Mouse (Mus musculus) layer of hippocampus, adult 8-10 months (tissue): ENCODE data around the gene Met. TPM values are rescaled to one million over a fixed set of nuclear protein-coding genes. Genes with fewer than 3 reads are reported as not detected.

Experiments
- DNase-seq, 2 experiments: peaks; one replicate each; pipeline ENCODE4 v3.0.0; 2022; ENCODE audit warnings: low spot score in 2 of 2
- total RNA-seq, 4 experiments: library from RNA; stranded (reverse); gene quantifications; 2 replicates each; pipeline ENCODE4 v1.2.4; 2022

The Met gene
- total RNA-seq, 4 experiments from 2014 or later, result 2.9 to 5.3 (median 4.5) TPM

DNA sequence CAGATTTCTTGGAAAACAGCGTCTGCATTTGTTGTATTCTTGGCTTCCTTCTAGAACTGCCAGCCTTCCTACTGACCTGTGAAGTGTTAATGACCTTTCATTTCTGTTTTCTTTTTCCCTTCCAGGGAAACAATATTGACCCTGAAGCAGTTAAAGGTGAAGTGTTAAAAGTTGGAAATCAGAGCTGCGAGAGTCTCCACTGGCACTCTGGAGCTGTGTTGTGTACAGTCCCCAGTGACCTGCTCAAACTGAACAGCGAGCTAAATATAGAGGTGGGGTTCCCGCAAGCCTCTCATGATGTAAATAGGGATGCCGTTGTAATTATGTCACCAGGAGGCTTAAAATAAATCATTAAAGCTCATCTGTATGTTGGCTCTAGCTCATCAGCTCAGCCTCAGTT, 83.2 kb downstream of the Met start:
- no peak for DNase-seq

DNA sequence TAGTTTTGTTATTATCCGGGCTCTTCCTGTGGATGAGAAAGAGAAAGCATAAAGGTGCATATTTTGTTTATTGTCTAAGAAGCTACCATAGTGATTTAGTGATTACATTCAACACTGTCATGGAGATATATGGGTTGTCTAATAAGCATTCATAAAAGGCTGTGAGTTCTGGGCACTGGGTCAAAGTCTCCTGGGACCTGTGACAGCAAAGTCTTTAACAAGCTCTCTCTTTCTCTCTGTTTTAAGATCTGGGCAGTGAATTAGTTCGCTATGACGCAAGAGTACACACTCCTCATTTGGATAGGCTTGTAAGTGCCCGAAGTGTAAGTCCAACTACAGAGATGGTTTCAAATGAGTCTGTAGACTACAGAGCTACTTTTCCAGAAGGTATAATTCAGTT, 85.2 kb downstream of the Met start:
- DNase-seq, result peak; percentile 6 to 10

DNA sequence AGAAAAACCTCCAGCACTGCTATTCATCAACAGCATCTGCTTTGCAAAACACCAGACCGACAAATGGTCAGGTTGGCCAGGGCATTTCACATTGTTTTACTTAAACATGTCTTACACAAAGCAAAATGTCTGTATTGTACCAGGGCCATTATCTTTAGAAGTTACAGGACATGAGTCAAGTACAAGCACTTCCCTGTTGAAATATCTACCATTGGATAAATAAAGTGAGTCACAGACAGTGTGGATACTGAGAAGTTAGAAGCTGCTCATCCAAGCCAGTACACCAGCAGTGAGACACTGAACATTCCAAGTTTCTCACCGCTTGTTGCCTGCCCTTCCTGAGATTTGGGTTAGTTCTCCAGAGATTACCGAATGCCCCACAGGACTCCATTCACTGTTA, 86.0 kb downstream of the Met start:
- DNase-seq, result no peak

DNA sequence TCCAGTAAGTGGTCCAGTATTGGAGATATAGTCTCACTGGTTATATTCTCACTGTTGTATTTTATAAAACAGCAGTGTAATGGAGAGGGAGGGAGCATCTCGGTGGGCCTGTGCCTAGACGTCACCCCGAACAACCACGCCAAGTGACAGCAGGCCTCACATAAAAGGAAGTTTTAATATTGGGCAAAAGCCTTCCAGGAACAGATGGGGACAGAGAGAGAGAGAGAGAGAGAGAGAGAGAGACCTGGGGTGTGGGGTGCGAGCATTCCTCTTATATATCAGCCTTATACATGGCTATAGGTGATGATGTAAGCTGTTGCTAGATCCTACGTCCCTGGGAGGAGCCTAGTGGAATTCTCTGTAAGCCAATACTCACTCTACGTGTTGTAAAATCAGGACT, 90.7 kb downstream of the Met start:
- DNase-seq, result no peak

DNA sequence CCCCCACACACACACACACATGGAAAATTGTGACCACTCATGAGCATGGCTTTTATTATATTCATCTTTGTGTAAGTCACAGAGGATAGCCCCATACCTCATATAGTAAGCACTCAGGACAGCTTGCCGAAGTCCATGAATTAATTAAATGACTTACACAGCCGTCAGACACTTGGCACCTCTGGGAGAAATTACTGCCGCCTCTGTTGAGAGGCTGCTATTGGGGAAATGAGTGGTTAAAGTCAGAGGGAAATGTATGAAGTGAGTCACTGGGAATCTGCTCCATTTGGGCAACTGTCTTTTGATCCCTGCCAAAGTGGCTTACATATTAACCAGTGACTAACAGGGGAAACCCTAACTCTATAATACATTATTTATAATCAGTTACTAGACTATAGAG, 91.2 kb downstream of the Met start:
- no peak for DNase-seq

DNA sequence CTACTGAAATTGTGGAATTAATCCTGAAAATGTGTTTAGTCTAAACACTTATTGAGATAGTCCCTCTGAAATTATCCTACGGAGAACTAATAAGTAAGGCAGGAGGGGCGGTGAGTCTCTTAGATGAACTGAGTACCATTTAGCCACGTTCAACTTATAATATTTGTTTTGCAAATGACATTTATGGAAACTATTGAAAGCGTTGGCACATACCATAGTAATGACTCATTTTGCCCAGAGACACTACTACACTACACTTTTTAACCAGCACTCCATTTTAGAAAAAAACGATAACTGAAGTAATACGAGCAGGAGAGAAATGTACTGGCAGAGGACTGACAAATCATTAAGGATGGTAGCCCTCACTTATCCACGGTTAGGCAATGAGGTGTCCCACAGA, 92.1 kb downstream of the Met start:
- DNase-seq, result no peak

DNA sequence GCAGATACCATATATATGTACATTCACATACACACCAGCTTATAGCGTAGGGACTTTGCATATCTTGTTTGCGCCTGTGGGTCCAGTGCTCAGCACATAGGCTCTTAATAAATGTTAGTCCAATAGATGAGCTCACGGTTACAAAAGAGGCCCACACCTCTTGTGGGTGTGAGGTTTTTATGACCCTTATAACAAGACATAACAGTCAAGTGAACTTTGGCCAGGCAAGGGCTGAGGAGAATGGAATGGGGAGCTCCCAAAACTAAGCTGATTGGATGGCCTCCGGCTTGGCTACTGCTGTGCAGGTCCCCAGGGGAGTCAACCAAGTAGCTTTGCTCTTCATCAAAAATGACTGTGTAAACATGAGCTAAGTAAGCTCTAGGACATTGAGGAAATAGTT, 96.1 kb downstream of the Met start:
- no peak for DNase-seq

DNA sequence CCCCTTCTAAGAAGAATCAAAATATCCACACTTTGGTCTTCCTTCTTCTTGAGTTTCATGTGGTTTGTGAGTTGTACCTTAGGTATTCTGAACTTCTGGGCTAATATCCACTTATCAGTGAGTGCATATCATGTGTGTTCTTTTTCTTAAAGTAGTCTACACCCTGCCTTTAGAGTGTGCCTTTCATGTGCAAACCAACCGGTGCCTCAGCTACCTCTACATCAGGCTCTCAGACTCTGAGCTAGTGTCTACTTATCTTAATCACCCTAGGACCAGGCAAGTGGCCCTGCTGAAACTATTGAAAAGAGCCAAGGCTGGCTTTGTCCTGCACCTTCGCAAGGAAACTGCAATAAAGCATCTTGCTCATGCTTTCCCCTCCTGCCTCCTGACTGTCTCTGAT, 97.7 kb downstream of the Met start:
- no peak for DNase-seq

DNA sequence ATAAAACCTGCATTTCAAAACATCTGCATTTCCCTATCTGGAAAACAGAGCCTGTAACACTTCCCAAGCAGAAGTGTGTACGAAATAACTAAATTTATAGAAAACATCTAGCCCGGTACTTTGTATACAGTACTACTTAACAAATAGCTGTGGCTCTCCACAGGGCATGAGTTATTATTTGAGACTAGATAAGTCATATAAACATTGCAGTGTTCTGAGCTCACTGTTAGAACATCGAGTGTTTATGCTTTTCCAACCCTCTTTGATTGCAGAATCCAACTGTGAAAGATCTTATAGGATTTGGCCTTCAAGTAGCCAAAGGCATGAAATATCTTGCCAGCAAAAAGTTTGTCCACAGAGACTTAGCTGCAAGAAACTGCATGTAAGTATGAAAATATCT, 98.3 kb downstream of the Met start:
- DNase-seq, result no peak

DNA sequence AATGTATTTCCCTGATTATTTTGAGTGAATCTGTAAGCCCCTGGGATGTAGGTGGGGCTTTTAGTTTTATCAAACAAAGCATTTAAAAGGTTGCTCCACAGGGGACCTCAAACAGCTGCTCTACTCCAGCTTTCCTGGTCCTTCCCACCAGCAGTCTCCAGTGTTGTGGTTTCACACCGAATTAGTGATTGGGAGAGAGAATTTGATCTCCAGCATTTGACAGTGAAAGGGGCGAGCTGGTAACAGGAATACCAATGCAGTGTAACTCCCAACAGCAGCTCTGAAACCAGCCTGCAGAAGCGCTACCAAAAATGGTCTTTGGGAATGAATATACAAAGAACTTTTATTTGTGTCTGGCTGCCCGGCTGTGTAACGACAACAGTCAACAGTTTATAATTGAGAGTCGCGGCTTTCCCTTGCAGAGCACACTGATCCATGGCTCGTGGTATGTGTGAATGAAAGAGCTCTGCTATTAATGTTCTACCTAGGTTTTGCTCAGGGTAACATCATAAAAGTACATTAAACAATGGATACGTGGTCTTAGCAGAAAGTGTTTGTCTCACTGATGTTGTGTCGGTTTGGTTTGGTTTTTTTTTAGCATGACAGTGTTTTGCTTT, 99.0 kb downstream of the Met start:
- DNase-seq, result no peak

DNA sequence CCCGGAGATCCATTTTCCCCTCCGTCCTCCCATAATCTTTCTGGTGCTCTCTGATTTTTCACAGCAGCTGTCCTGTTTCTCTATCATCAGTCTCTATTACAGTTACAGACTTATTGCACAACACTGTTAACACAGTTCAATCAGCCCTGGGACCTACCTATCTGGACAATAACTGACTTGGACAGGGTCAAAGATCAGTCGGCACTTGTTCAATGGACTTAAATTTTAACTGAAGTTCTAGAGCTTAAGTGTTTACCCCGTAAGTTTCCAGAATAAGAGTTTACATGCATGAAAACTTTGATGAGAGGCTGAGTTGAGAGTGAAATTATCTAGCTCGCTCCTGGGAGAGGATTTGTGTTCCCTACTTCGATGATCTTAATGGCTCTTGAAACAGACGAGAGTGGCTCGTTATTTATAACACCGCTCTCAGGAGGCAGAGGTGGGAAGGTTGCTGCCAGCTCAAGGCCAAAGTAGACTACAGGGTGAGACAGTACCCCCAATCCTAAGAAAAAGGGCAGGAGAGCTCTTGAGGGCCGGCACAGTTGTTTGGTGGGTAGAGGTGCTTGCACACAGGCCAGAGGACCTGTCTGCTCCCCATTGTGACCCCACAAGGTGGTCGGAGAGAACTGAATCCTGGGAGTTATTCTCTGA, 105.2 kb downstream of the Met start:
- DNase-seq, result no peak

DNA sequence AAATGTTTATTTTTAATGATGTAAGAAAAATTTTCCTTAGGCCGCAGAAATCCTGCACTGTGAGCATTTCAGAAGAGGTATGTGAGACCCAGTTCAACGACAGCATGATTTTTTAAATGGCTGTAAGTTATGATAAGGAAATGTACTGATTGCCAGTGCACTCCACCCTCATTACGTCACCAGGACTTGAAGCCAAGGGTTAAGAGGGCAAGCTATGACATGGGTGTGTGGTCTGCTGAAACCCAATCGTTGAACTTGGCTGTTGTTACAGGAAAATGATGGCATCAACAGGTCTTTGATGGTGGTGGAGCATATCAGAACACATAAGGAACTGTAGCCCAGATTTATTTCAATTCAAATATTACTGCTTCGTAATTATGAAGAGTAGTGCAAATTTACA, 109.6 kb downstream of the Met start:
- no peak for DNase-seq

DNA sequence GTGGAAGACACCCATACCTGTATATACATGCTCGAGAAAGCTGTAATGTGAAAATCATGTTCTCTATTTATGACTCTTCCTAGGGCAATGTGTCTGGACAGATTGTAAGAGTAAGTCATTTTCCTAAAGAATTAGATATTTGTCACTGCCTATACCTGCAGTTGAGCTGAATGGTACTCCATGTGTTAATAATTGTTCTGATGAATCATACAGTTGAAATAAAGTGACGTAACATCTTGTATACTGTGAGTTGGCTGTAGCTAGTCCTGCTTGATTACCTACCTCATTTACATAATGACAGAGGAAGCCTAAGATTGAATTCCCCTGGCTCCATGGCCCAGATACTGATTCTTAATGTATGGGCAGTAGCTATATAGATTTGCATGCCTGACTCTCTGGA, 110.1 kb downstream of the Met start:
- no peak for DNase-seq

DNA sequence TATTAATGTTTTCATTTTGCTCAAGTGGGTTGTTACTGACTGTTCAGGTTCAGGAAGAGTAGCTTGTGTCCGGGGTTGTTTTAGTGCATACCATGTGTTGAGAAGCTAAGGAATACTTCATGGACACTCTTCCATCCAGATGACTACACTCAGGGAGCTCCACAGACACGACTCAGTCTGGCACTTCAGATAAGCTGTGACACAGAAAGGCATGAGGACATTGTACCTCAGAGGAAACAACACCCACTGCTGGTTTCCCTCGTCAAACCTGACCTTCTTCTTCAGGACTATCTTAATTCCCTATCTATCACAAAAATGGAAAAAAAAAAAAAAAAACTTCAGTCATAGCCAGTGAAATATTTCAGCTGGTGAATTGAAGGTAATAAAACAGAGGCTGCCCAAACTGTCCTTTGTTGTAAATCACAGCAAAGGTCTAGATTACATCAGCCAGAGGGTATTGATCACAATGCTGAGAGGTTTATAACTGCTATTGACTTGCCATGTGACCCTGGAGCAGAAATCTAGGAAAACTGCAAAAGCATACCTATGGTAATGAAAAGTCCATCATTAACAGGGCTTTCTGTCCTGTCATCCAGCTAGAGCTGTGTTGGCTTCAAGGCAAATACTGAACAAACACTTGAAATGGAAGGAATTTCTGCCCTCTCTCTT, 114.6 kb downstream of the Met start:
- no peak for DNase-seq

DNA sequence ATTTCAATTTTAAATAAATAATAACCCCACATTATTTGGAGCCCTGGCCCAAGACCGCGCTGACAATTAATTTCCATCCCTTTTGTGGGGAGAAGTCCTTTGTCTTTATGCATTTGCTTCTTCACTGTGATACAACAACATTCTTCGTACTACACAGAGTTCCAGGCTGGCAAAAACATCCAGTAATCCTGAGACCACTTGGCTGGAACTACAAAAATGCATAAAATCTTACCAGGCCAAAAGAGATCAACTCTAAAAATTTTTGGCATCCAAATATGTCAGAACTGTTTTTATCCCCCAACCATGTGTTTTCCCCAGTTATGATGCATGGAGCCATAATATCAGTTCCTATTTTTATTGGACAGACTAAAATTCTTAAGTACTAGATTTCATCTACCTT, 116.7 kb downstream of the Met start:
- DNase-seq, result no peak

DNA sequence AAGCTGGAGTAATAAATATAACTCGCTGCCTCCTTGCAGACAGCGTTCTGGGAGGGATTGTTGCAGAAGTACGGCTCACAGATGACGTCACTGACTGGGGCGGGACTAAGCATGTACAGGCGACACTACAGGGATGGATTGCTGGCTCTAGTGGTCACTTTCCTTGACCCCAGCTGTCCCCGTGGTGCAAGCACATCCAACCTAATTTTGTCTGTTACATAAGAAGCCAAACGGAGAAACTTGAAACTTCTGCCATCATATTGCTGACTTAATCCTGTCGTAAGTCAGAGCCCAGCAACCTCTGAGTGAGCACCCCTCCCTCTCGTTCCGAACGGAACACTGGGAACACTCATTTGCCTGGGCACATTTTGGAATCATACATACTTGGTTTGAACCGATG, 120.4 kb downstream of the Met start:
- DNase-seq, result peak; percentile 17 to 34

DNA sequence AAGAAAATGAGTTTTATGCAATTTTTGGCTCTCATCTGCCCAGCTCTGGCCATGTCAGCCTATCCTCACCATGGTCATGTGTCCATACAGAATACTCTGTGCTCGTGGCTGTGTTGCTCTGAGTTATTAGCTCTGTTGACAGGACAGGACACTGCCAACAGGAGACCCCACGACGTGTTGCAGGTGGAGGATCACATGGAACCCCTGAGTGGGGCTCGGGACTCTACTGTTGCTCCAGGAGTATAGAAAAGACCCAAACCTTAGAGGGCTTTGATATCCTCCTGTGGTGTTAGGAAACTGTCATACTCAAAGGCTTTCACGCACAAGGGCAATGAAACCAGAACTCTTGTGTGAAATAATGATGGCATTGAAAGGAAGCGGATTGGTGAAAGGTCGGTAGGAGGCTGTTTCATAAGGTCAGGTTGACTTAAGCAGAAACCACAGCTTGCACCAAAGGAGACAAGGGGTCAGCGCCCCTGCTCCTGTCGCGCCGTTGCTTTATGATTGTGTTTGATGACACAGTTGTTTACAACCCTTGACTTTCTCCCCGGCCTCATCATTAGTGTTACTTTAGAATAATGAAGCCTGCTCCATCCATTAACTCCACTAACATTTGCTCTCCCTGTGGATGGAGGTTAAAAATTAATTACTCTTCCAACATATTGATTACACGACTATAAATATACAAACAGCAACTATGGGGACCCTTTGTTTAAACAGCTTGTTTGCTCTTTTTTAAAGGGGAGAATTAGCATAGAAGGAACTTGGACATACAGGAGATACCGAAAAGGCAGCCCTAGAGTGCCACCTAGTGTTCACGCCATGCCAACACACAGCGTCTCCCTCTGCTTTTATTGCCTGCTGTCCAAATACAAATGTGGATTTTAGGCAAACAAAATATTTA, 125.7 kb downstream of the Met start:
- DNase-seq, result peak; percentile 42 to 85

DNA sequence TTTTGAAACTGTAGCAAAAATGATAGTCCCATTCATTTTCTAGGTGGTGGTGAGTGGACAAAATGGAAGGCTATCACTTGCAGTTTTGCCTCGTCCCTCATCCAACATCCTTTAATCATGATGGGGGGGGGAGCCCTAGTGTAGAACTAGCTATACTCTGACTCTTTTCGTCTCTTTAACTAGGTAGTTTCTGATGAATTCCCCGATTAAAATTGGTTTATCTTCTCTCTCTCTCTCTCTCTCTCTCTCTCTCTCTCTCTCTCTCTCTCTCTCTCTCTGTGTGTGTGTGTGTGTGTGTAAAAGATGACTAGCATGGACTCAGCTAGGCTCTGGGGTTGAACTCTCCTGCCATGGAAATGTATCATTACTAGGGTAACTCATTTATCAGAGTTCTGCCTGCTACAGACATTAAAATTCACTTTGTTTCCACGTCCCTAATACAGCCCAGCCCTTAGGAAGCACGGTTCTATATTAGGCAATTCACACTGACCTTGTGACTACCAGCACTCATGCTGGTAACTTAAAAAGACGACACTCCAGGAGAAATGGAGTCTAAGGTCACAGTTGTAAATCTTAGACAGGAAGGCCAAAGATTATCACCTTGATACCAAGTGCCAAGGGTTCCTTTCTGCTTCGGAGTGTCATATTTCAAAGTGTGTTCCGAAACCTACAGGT, 126.5 kb downstream of the Met start:
- no peak for DNase-seq

DNA sequence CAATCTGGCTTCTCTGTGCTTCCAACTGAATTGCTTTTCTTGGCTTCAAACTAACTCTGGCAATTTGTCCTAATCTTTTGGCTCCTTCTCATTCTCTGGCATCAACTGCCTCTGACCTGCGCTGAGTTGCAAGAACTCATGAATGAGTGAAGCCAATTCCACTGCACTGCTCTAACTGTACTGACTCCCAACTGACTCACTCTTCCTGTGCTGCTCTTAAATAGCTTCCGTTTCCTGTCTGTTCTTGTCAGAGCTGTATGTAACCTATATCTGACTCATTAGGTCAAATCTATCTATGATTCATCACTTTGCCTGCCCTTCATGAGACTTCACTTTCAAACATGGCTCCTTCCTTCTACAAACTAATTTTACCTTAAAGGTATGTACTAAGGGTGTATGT, 130.4 kb downstream of the Met start:
- no peak for DNase-seq

DNA sequence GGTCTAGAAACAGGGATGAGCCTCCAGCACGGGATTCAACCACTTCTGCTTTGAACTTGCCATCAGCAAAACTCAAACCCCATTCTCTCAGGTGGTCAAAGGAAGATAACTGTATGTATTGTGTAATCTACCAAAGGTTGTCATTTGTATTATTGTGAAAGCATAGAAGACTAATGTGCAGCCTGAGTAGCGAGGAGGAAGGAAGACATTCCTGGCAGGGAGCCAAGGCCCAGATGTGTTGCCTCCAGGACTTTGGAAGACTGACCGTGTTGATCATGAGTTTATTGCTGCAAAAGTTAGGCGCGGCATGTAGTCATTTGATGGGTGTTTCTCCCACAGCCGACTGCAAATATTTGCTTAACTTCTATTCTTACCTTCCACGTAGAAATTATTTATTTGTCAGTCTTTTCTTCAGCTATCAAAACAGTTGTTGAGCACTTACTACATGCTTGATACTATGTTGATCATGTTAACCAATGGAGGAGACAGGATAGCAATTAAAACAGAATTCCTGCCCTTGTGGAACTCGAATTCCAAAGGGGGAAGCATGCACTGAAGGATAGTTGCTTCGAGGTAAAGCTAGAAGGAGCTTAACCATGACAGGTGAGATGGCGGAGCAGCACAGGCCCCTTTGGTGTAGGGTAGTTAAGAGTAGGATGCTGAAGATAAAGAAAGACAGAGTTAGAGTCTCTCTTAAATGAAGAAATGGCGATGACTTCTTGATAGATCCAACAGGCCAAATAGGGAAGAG, 132.3 kb downstream of the Met start:
- DNase-seq, result no peak

DNA sequence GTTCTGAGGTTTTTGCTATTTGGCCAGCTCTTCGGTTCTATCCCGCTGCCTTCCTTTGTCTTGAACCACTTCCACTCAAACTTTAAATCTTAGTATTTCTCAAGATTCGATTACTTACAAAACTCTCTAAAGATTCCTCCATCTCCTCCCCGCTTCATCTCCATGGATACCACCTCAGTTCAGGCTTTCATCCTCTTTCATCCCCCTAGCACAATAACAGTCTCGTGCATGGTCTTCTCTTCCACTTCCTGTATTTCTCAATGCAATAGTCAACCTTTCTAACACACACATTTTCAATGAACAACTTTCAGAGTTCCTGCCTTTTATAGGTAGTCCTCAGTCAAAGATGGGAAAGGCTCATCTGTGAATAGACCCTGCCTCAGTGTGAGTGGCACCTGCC, 135.8 kb downstream of the Met start:
- no peak for DNase-seq
